Mouse (Mus musculus) embryonic fibroblast, embryonic 13.5 days (primary cell): ENCODE data around the gene Zfp37. TPM values are rescaled to one million over a fixed set of nuclear protein-coding genes. Genes with fewer than 3 reads are reported as not detected.
A peak's percentile ranks its signal among the peaks of the same experiment; 100 is the strongest.

Experiments used
- H3K27ac ChIP-seq: 2 replicates; pipeline ENCODE4 v1.5.1; 2012; ENCODE audit warnings: low read length, control low read depth, inconsistent platforms; ENCODE audit not compliant: insufficient read depth
- H3K4me1 ChIP-seq: 2 replicates; pipeline ENCODE4 v1.6.1; 2011; ENCODE audit warnings: low read length; ENCODE audit not compliant: control insufficient read depth, insufficient read depth
- H3K4me3 ChIP-seq: 2 replicates; pipeline ENCODE4 v1.5.1; 2011; ENCODE audit warnings: mild to moderate bottlenecking, control low read depth, low read length; ENCODE audit not compliant: insufficient read depth
- CTCF ChIP-seq: IDR thresholded peaks from 2 replicates; pipeline ENCODE4 v1.5.1; 2011; ENCODE audit warnings: mild to moderate bottlenecking, control low read depth, low read length, moderate library complexity, borderline replicate concordance; ENCODE audit not compliant: insufficient read depth
- POLR2A ChIP-seq: IDR thresholded peaks from 2 replicates; pipeline ENCODE4 v1.6.1; 2011; ENCODE audit warnings: low read depth, mild to moderate bottlenecking, control low read depth, low read length, moderate library complexity
- polyA plus RNA-seq: library from polyadenylated mRNA; stranded (reverse); fragments of >200 nt; gene quantifications from 2 replicates; pipeline ENCODE4 v1.2.4, GENCODE M21; 2011; ENCODE audit warnings: low read depth; ENCODE audit not compliant: missing spikeins, insufficient read length

Zfp37 gene
- polyA plus RNA-seq, 1 experiment = 12.7 TPM

- TF ChIP-seq CTCF = no peak
- no peak for TF ChIP-seq POLR2A
- H3K4me3 ChIP-seq = no peak overlapping the region
These were observed 32.4 kb upstream of the Zfp37 start for GRCm38 (mm10) chr4:62263133-62263844.

DNA sequence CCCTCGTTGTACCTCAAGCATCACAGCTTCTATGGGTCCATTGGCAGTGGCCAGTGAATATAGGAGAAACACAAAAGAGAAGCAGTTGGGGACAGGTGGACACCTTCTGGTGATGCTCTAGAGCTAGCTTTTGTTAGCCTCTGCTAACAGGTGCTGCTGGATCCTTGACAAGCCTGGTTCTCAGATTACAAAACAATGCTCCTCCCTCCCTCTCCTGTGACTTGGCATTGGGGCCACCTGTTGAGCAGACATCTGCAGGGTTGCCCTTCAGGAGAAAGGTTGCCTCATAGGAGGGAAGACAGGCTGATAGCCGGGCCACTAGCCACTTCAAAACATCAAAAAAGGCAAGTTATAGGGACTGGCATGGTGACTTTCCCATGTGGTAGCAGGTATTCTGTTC lies 31.4 kb upstream of the Zfp37 start, which contains the start of gene Slc31a2:
Gene Slc31a2 (plus strand): TSS at position 287 of the 400 bp plus-strand sequence.
- Histone ChIP-seq H3K4me1 (no peaks in the 10 kb centered on the region), H3K27ac (no peak within 1 kb of the TSS), H3K4me3 (no peak within 1 kb of the TSS)
- TF ChIP-seq POLR2A = no peak
- no peak for TF ChIP-seq CTCF

More at GRCm38 (mm10) chr4:62263133-62263844, 32.4 kb upstream of the Zfp37 start:
- Histone ChIP-seq H3K27ac (no peak overlapping the region), H3K4me1 (no peaks in the 10 kb centered on the region)

DNA sequence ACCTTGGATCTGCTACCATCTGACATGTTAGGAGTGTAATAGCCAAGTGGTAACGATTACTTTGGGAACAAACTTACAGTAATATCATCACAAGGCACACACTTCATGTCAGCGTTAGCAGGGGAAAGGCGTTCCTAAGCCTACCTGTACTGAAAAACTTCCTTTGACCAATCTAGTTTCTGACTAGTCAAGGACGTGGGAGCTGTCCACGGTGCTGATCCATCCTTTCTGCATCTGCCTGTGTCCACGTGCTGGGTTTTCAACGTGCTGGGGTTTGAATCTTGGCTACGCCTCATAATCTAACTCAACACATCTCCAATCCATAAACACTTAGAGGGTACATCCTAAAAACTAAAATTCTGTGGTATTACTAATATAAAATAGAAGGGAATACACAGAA lies 26.1 kb upstream of the Zfp37 start:
- no peak overlapping the region for H3K4me3 ChIP-seq
- no peak overlapping the region for H3K27ac ChIP-seq
- H3K4me1 ChIP-seq = no peaks in the 10 kb centered on the region
- TF ChIP-seq POLR2A = no peak
- TF ChIP-seq CTCF = no peak

DNA sequence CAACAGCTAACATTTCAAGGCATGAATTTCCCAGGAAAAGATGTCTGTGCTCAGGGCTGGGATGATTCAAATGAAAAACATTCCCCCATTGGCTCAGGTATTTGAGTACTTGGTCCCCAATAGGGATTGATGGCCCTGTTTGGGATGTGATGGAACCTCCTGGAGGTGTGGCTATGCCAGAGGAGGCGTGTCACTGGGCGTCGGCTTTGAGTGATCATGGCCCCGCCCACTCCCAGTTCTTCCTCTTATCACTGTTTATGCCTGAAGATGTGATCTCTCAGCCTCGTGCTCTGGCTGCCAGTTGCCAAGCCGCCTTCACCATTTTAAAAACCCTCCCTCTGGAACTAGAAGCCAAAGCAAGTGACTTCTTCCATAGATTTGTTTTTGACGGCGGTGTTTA lies 23.7 kb upstream of the Zfp37 start:
- H3K4me3 ChIP-seq = no peak overlapping the region
- no peaks in the 10 kb centered on the region for H3K4me1 ChIP-seq
- TF ChIP-seq CTCF (no peak), POLR2A (no peak)

DNA sequence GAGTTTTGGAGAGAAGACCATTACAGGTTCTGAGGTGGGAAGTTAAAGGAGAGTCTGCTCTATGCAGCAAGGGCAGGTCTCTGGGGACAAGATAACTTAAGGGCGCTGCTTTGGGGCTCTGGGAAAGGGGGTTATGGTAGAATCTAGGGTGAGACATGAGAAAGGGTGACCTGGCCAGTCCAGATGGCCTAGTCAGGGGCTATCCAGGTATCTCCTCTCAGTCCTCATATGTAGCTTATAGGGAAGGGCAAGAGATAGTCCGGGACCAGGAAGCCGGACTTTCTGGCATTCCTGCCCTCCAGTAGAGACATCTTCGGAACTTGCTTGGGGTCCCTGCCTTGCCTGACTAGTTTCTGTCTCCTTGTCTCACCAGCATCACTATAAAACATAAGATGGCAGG lies 20.9 kb upstream of the Zfp37 start:
- H3K27ac ChIP-seq = no peak overlapping the region
- H3K4me1 ChIP-seq = no peaks in the 10 kb centered on the region
- no peak for TF ChIP-seq POLR2A
- TF ChIP-seq CTCF = no peak
- no peak overlapping the region for H3K4me3 ChIP-seq

More for the DNA sequence above, 23.7 kb upstream of the Zfp37 start:
- no peak overlapping the region for H3K27ac ChIP-seq

DNA sequence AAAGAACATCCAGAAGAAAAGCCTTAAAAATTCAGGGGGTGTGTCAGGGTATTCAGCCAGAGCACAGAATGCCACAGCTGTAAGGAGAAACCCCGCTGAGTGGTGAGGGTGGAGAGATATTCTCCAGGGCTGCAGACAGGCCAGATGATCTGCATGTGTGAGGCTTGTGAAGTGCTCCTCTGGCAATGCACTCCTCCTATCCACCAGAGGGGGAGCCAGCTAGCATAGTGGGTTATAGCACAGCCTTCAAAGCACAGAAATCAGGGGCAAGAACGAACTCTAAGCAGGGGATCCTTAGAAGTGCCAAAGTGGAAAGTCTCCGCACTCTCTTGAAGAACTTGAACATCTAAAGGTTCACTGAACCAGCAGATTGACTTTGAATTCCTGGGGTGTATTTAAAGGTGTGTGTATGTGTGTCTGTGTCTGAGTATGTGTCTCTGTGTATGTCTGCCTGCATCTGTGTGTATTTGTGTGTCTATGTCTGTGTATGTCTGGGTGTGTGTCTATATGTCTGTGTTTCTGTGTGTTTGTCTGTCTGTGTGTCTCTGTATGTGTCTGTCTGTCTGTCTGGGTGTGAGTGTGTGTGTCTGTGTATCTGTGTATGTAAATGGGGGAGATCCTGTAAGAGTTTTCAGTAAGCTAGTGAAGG lies 20.2 kb upstream of the Zfp37 start:
- TF ChIP-seq CTCF (peak; percentile 15; the same call in 1 of the 2 replicates), POLR2A (no peak)
- no peak overlapping the region for H3K4me3 ChIP-seq

DNA sequence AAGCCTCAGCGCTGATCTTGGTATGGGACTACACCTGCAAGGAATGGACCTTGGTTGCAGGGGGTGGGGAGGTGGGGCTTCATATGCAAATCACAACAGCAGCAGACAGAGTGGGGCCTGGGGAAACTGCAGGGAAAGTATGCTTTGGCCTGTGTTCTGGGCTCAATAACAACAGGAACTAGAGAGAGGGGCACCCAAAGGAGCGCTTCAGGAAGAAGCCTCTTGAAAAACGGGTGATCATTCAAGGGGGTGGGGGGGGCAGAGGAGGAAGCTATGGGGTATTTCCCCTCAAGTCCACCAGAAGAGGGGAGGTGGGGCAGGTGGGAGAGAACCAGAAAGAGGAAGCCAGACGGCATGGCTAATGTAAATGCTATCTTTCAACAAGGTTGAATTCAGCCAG lies 17.5 kb upstream of the Zfp37 start:
- H3K4me3 ChIP-seq = no peak overlapping the region
- H3K27ac ChIP-seq = no peak overlapping the region
- H3K4me1 ChIP-seq = no peaks in the 10 kb centered on the region
- TF ChIP-seq CTCF = no peak
- TF ChIP-seq POLR2A = no peak

More for the DNA sequence above, 20.2 kb upstream of the Zfp37 start:
- Histone ChIP-seq H3K4me1 (no peaks in the 10 kb centered on the region), H3K27ac (no peak overlapping the region)

- TF ChIP-seq POLR2A (no peak), CTCF (no peak)
- no peak overlapping the region for H3K4me3 ChIP-seq
- no peaks in the 10 kb centered on the region for H3K4me1 ChIP-seq
- no peak overlapping the region for H3K27ac ChIP-seq
These were observed 9.7 kb upstream of the Zfp37 start for GRCm38 (mm10) chr4:62240586-62240985.

DNA sequence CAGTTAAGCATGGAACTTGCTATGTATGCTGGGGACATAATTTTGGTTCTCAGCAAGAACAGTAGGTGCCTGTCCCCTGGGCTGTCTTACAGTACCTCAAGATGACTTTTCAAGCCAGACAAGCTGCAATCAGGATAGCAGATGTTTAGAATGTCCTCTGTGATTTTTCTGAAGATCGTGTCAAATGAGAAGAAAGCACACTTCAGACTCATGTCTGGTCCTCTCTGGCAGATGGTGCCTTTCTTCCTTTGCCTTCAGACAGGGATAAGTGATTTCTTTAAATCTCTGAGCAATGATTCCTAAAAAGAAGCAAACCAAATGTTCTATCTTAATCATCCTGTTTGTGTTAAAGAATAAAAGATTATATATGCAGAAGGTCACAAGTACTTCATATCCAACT lies 694 bp downstream of the Zfp37 start:
- no peaks in the 10 kb centered on the region for H3K4me1 ChIP-seq
- TF ChIP-seq CTCF = no peak
- TF ChIP-seq POLR2A = no peak
- H3K4me3 ChIP-seq = no peak overlapping the region
- H3K27ac ChIP-seq = no peak overlapping the region

DNA sequence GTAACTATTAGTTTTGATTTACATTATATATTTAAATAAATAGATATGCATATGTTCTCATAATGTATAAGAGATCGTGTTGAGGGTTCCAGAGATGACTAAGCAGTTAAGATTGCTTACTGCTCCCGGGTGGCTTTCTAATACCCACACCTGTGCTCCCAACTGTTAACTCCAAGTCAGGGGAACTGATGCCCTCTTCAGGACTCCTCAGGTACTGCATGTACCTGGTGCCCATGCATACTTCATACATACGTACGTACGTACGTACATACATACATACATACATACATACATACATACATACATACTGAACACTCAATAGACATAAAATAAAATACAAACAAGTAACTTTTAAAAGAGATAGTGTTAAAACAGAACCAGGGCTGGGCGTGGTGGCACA lies 1.4 kb downstream of the Zfp37 start:
- TF ChIP-seq CTCF (no peak), POLR2A (no peak)
- H3K27ac ChIP-seq = no peak overlapping the region
- no peak overlapping the region for H3K4me3 ChIP-seq
- H3K4me1 ChIP-seq = no peaks in the 10 kb centered on the region
